Mouse (Mus musculus) heart, embryonic 16.5 days (tissue): Measurements from ENCODE around the gene Dhx37. TPM values are rescaled to one million over a fixed set of nuclear protein-coding genes. Genes with fewer than 3 reads are reported as not detected.
A peak's percentile ranks its signal among the peaks of the same experiment; 100 is the strongest.
"Not testable (repeated sequence)": the region's sequence is repeated elsewhere in the genome, so short reads cannot be mapped to it uniquely, and the experiment has no call there.

Source experiments
- ATAC-seq: fragments of 200-750 bp; cut with Nextera tagmentation; replicated peaks from 2 replicates; pipeline ENCODE4 v1.8.0; 2017; ENCODE audit warnings: moderate number of reproducible peaks; ENCODE audit not compliant: insufficient read depth, low FRiP score; ENCODE audit errors: extremely low read depth
- H3K27ac ChIP-seq: fragments of 300-500 bp; sonication (generic); 2 replicates; pipeline ENCODE4 v1.5.1; 2014; ENCODE audit warnings: mild to moderate bottlenecking, low read length, control low read depth, moderate library complexity
- H3K27me3 ChIP-seq: fragments of 300-500 bp; sonication (generic); 2 replicates; pipeline ENCODE4 v1.6.1; 2014; ENCODE audit warnings: low read length, mixed read lengths; ENCODE audit not compliant: control insufficient read depth, insufficient read depth
- H3K36me3 ChIP-seq: fragments of 300-500 bp; sonication (generic); 2 replicates; pipeline ENCODE4 v1.6.1; 2014; ENCODE audit not compliant: control insufficient read depth, insufficient read depth
- H3K4me1 ChIP-seq: fragments of 300-500 bp; sonication (generic); 2 replicates; pipeline ENCODE4 v1.6.1; 2014; ENCODE audit warnings: low read length, mixed read lengths; ENCODE audit not compliant: control insufficient read depth, insufficient read depth
- H3K4me2 ChIP-seq: fragments of 300-500 bp; sonication (generic); 2 replicates; pipeline ENCODE4 v1.6.1; 2014; ENCODE audit warnings: low read depth, mild to moderate bottlenecking, control low read depth, low read length
- H3K4me3 ChIP-seq: fragments of 300-500 bp; sonication (generic); 2 replicates; pipeline ENCODE4 v1.5.1; 2014; ENCODE audit warnings: mild to moderate bottlenecking, control low read depth, low read length
- H3K9ac ChIP-seq: fragments of 300-500 bp; sonication (generic); 2 replicates; pipeline ENCODE4 v1.6.1; 2014; ENCODE audit warnings: low read length, control low read depth
- H3K9me3 ChIP-seq: fragments of 300-500 bp; sonication (generic); replicated peaks from 2 replicates; pipeline ENCODE4 v1.6.1; 2016; ENCODE audit warnings: low read length; ENCODE audit not compliant: control insufficient read depth
- WGBS: fragments of 180-500 bp; shearing (Covaris S2); extraction: QIAGEN DNeasy Blood & Tissue Kit; methylation state at CpG from one replicate; pipeline ENCODE4 v1.1.7; 2014; 5-methylcytosine and 5-hydroxymethylcytosine counted together
- polyA plus RNA-seq: library from polyadenylated mRNA; unstranded; fragments of >200 nt; fragmentation: Nextera tagmentation; extraction: Ambion mirVana; gene quantifications from 2 replicates; pipeline ENCODE4 v1.2.1, GENCODE M21; 2015

The Dhx37 gene
- polyA plus RNA-seq, 1 experiment from 2014 or later, result 8.5 TPM

GRCm38 (mm10) chr5:125390906-125391477 lies 42.9 kb downstream of the Dhx37 start:
- H3K27ac ChIP-seq, result peak overlapping the region; percentile 96
- no peak overlapping the region for H3K4me2 ChIP-seq
- no peaks in the 10 kb centered on the region for H3K27me3 ChIP-seq
- no peaks in the 10 kb centered on the region for H3K9me3 ChIP-seq
- no peak for ATAC-seq
- WGBS, result 82% methylated on average over 3 of the region's 3 CpGs
- peak overlapping the region; percentile 51 for H3K9ac ChIP-seq
- H3K4me3 ChIP-seq, result no peak overlapping the region
- H3K4me1 ChIP-seq, result peaks cover 40% of the 10 kb centered on the region
- H3K36me3 ChIP-seq, result peaks cover 6% of the 10 kb centered on the region

DNA sequence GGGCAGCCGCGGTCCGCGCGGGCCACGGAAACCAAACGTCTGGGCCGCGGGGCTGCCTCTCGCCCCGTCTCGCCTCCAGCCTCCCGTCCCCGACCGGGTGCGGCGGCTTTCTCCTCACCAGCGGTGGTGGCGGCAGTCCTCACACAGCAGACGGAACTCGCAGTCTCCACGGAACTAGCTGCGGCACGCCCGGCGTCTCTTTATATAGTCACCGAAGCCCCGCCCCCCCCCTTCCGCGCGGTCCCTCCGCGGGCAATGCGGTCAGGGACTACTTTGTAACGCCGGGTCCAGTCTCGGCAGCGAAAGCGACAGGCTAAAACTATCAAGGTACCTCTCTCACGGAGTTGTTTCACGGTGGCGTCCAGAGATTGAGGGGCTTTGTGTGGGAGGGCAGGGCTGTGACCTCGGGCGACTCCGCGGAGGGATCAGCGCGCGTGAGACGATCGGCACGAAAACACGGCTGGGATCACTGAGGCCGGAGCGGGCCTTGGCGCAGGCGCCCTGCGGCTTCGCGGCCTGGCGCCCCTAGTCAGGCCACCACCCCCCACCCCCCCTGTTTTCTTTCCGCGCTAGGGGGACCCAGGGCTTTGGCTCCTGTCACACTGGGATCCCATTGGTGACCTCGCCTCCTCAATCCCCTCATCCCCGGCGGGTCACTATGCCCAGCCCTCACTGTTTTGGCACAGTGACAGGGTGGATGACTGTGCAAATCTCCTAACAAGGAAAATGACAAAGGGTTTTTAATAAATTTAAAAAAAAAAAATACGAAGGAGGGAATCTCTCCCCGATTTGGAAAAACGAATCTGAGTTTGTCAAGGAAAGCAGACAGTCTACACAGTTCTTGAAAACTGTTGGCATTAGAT lies 44.1 kb downstream of the Dhx37 start, which contains the start of gene Ubc:
Ubc (minus strand) TSS at position 624 of the 863 bp plus-strand sequence.
- H3K27ac ChIP-seq, result peak within 1 kb of the TSS; percentile 96
- peak within 1 kb of the TSS; percentile 80 for H3K4me2 ChIP-seq
- ATAC-seq, result peak; percentile 47
- H3K9me3 ChIP-seq, result no peaks in the 10 kb centered on the region
- H3K4me1 ChIP-seq, result peaks cover 41% of the 10 kb centered on the region
- H3K9ac ChIP-seq, result peak within 1 kb of the TSS; percentile 100
- peaks cover 17% of the 10 kb centered on the region for H3K36me3 ChIP-seq
- WGBS, result under 1% methylated on average over 69 of the region's 69 CpGs
- peak within 1 kb of the TSS; percentile 99 for H3K4me3 ChIP-seq
- H3K27me3 ChIP-seq, result no peaks in the 10 kb centered on the region

GRCm38 (mm10) chr5:125389131-125389578 lies 44.8 kb downstream of the Dhx37 start, which contains the start of gene Gm10382:
Gene Gm10382, plus strand, starts transcription at chr5:125389322.
- 0 out of 2 replicates have a peak, but pooled peaks have one; percentile 5 for ATAC-seq
- WGBS, result under 1% methylated on average over 41 of the region's 41 CpGs
- H3K9ac ChIP-seq, result peak within 1 kb of the TSS; percentile 100

GRCm38 (mm10) chr5:125388358-125389092 lies 45.4 kb downstream of the Dhx37 start:
- Histone ChIP-seq H3K4me1 (peaks cover 34% of the 10 kb centered on the region), H3K9ac (peak overlapping the region; percentile 100), H3K27me3 (no peaks in the 10 kb centered on the region), H3K4me2 (peak overlapping the region; percentile 80), H3K36me3 (peaks cover 26% of the 10 kb centered on the region), H3K9me3 (no peaks in the 10 kb centered on the region), H3K4me3 (peak overlapping the region; percentile 99), H3K27ac (peak overlapping the region; percentile 96)
- WGBS, result 15% methylated on average over 13 of the region's 13 CpGs
- ATAC-seq, result no peak

More at GRCm38 (mm10) chr5:125389131-125389578, 44.8 kb downstream of the Dhx37 start, which contains the start of gene Gm10382:
- Histone ChIP-seq H3K4me2 (peak within 1 kb of the TSS; percentile 80), H3K4me3 (peak within 1 kb of the TSS; percentile 99), H3K4me1 (peaks cover 38% of the 10 kb centered on the region), H3K27ac (peak within 1 kb of the TSS; percentile 96), H3K9me3 (no peaks in the 10 kb centered on the region), H3K36me3 (peaks cover 23% of the 10 kb centered on the region), H3K27me3 (no peaks in the 10 kb centered on the region)

DNA sequence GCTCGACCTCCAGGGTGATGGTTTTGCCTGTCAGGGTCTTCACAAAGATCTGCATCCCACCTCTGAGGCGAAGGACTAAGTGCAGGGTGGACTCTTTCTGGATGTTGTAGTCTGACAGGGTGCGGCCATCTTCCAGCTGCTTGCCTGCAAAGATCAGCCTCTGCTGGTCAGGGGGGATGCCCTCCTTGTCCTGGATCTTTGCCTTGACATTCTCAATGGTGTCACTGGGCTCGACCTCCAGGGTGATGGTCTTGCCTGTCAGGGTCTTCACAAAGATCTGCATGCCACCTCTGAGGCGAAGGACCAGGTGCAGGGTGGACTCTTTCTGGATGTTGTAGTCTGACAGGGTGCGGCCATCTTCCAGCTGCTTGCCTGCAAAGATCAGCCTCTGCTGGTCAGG lies 46.6 kb downstream of the Dhx37 start:
- peaks cover 37% of the 10 kb centered on the region for H3K4me1 ChIP-seq
- not testable (repeated sequence) for H3K9ac ChIP-seq, H3K4me3 ChIP-seq, H3K4me2 ChIP-seq, H3K27me3 ChIP-seq, H3K9me3 ChIP-seq, H3K27ac ChIP-seq, ATAC-seq
- WGBS, result 81% methylated on average over 4 of the region's 6 CpGs
- peaks cover 27% of the 10 kb centered on the region for H3K36me3 ChIP-seq

GRCm38 (mm10) chr5:125385215-125385940 lies 48.5 kb downstream of the Dhx37 start:
- H3K27ac ChIP-seq, result no peak overlapping the region
- peak overlapping the region; percentile 50 for H3K4me2 ChIP-seq
- peaks cover 27% of the 10 kb centered on the region for H3K36me3 ChIP-seq
- ATAC-seq, result no peak
- H3K27me3 ChIP-seq, result no peaks in the 10 kb centered on the region
- WGBS, result 69% methylated on average over 8 of the region's 8 CpGs
- peaks cover 21% of the 10 kb centered on the region for H3K4me1 ChIP-seq
- H3K9me3 ChIP-seq, result no peaks in the 10 kb centered on the region
- H3K4me3 ChIP-seq, result peak overlapping the region; percentile 30
- H3K9ac ChIP-seq, result no peak overlapping the region

DNA sequence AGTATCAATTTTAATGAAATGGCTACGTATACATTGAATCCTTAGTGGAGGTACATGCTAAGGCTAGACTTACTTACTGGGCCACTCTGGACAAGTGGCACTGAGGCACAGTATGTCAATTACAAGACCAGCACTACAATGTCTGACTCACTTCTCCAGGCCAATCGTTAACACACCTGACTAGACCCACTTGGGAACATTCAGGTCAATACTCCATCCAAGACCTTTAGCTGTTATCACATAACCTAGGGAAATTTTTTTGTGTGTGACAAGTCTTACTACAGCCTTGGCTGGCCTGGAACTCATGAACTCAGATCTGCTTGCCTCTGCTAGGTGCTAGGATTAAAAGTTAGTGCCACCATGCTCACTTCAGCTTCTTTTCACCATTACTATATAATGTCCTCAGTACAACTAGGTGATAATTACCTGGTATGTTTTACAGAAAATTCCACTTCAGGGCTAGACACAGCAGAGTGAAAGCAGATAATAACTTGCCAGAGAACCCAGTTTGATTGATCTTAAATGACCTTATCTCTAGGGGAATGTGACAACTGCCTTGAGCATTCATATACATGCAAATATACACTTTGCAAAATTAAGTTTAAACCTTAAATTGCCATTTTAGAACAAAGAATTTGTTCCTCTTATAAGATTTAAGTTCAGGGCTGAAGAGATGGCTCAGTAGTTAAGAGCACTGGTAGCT lies 49.3 kb downstream of the Dhx37 start:
- peaks cover 27% of the 10 kb centered on the region for H3K36me3 ChIP-seq
- no peak overlapping the region for H3K4me3 ChIP-seq
- no peaks in the 10 kb centered on the region for H3K9me3 ChIP-seq
- no peak for ATAC-seq
- no peak overlapping the region for H3K9ac ChIP-seq
- H3K4me1 ChIP-seq, result peaks cover 21% of the 10 kb centered on the region
- 70% methylated on average over 2 of the region's 2 CpGs for WGBS
- H3K27me3 ChIP-seq, result no peaks in the 10 kb centered on the region
- H3K27ac ChIP-seq, result no peak overlapping the region
- no peak overlapping the region for H3K4me2 ChIP-seq
